Mouse (Mus musculus) layer of hippocampus, adult 9-11 months (tissue): Measurements from ENCODE around the gene Tmem267.
"Not testable (repeated sequence)": the region's sequence is repeated elsewhere in the genome, so short reads cannot be mapped to it uniquely, and the experiment has no call there.

Source experiments
- DNase-seq: peaks from one replicate; pipeline ENCODE4 v3.0.0; 2022

Tmem267 gene

DNA sequence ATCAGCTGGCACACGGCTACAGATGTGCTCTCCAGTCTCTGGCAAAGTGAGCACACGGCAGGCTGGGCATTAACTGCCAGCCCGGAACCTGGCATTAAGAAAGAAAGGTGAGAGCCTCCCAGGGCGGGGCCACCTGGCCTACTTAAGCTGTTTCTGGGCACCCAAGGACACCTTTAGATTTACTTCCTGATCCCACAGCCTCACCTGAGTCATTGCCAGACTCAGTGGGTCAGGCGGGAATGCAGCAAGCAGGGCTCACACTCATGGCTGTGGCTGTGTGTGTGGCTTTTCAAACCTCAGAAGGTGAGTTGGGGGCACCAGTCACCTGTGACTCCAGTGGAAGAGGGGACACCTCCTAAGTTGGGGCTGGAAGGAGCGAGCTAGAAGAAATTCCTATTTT lies 135.8 kb downstream of the Tmem267 start, which contains the start of gene Ccl28:
Ccl28 (plus strand) TSS at position 186 of the 400 bp plus-strand sequence.
- DNase-seq: no peak

DNA sequence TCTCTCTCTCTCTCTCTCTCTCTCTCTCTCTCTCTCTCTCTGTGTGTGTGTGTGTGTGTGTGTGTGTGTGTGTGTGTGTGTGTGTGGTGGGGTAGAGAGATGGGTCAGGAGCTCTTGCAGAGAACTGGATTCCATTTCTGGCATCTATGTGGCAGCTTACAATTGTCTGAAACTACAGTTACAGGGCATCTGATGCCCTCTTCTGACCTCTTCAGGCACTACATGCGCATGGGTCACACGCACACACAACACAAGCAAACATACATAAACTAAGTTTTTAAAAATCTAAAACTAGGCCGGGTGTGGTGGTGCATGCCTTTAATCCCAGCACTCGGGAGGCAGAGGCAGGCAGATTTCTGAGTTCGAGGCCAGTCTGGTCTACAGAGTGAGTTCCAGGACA lies 138.1 kb downstream of the Tmem267 start:
- not testable (repeated sequence) for DNase-seq

GRCm38 (mm10) chr13:119631482-119632155 lies 143.8 kb downstream of the Tmem267 start:
- peak; percentile 89 for DNase-seq

DNA sequence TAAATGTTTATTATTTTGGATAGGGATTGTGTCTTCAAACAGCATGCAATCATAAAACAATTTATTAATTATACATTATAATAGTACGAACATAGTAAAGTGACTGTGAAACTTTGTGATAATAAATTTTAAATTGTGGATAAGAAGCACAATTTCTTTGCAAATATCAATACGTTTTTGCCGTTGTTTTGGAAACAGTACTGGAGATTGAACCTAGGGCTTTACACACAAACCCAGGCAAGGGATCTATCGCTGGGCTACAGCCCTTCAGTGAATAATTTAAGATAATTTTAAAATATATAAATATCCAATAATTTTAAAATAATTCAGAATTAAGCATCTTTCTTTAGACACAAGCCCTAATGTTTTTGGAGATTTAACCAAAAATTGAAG lies 144.3 kb downstream of the Tmem267 start:
- no peak for DNase-seq

- no peak for DNase-seq
Measured at GRCm38 (mm10) chr13:119635496-119635895, 147.7 kb downstream of the Tmem267 start.

GRCm38 (mm10) chr13:119637837-119638236 lies 150.0 kb downstream of the Tmem267 start:
- DNase-seq: no peak

GRCm38 (mm10) chr13:119638449-119638848 lies 150.6 kb downstream of the Tmem267 start:
- DNase-seq: no peak

- no peak for DNase-seq
Measured at GRCm38 (mm10) chr13:119639302-119639701, 151.5 kb downstream of the Tmem267 start.

DNA sequence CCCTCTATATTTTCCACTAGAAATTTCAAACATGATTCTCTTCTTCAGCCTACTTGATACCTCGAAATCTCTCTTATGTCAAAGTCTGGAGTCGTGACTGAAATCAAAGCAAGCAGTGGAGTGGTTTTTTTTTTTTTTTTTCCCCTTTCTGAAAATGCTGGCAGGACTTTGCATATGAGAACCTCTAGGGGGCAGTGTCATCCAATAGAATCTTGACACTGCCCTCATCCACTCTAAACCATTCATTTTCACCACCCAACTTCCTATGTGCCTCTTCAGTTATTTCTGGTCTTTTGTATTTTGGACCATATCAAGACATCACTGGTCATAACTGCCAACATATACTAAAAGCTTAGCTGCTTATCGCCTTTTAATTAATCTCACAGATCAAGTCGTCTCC lies 152.7 kb downstream of the Tmem267 start:
- DNase-seq: no peak

DNA sequence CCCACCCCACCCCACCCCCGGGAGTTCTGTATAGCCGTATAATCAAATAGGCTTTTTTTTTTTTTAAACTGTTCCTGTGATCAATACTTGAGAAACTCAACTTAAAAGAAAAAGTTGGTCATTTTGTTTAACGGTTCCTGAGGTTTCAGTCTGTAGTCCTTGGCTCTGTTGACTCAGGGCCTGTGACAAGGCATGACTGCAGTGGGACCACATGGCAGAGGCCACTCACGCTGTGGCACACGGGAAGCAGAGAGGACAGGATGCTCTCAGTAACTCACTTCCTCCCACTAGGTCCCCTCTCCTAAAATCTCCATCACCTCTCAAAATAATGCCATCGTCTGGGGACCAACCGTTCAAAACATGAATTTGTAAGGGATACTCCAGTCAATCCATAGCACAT lies 153.3 kb downstream of the Tmem267 start:
- no peak for DNase-seq

DNA sequence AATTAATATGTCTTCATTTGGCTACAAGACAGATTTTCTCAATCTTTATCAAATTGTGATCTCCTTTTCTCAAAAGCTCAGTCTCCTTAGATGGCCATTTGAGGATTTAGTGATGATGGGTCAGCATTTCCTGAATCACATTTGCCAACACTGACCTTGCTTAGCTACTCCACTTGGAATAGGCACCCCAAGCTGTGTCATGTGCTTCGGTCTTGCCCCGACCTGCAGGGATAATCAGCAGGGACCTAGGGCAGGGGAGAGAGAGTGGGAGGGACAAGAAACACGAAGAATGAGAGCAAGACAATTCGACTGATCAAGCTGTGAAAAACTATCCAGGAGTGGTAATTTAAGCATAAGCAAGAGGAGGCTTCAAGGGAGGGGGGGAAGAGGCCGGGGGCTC lies 156.9 kb downstream of the Tmem267 start:
- no peak for DNase-seq

DNA sequence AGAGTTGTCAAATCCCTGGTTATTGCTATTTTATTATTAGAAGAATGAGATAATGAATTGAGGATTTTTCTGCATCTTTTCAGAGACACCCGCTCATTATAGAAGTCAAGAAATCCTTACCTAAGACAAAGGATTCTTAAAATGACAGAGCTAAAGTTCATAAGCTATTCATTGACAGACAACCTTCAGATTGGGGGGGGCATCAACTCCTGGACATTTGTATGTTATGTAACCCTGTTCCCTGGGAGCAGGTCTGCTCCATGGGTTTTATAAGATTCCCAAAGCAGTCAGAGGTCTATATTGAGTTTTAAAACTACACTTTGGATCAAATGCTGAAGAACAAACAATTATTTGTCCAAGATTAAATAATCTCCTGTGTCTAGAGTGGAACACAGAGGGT lies 158.7 kb downstream of the Tmem267 start:
- DNase-seq: no peak

DNA sequence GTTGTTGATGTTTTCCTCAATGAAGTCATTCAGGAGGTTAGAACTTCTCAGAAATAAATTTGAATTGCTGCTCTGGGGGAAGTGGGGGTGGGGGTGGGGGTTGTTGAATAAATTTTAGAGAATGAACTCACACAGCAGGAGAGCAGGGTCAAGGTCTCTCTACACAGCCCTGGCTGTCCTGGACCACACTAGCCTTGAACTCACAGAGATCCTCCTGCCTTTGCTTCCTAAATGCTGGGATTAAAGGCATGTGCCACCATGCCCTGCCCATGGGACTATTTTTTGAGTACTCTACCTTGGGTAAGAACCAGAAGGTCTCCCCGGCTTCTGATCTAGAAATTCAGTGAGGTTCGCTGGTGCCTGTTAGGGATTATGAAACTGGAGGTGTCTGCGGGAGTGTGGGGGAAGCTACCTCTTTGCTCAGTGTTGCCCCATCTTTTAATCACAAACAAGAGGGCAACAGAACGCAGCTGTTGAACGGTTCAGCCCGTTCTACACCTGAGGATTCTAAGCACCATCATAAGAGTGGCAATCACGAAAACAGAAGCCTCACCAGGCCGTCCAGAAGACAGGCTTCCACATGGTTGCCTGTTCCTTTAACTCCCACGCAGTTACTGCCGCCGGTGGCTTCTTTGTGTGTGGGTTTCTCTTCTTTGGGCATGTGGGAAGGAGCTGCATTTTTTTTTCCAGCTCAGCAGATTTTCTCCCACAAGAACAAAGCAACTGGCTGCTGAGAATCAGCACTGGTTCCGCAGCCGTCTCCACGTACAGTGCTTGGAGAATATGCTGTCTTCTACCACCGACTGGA lies 161.3 kb downstream of the Tmem267 start:
- DNase-seq: peak; percentile 73

- no peak for DNase-seq
Measured at GRCm38 (mm10) chr13:119649699-119650046, 161.8 kb downstream of the Tmem267 start.

DNA sequence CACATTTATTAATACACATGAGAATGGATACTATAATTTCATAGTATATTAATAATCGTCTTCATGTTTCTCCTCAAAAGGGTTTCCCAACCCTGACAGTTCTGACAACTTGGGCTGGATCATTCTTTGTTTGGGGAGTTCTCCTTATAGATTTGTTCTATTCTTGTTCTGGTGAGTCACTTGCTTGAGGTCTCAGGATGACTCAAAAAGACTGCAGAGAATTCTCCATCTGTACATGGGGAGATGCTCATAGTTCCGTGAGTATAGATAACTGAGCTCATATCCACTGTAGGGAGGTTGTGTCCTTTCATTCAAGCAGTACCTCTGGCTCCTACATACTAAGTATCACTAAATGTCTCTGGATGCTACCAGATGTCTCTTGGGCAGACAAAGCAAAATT lies 166.9 kb downstream of the Tmem267 start:
- DNase-seq: no peak

DNA sequence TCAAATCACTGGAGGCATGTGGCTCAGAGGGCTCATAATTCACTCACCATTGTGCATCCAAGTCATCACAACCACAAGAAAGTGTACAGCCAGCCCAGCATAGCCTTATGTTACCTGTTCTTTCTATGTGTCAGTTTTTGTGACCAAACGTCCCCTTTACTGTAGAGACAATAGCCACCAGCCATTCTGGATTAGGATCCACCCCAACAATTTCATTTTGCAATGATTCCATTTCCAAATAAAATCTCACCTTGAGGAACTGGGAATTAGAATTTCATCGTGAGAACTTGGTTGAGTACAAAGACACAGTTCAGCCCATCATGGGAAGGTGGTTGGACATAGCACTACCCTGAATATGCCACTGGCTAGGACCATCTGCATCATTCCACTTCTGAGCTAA lies 168.4 kb downstream of the Tmem267 start:
- DNase-seq: no peak

- DNase-seq: no peak
Measured at GRCm38 (mm10) chr13:119656846-119657416, 169.1 kb downstream of the Tmem267 start.
